Mouse (Mus musculus) myocyte (in vitro differentiated cells): ENCODE data around the gene Nol7.

Source experiments
- E2F4 ChIP-seq: IDR thresholded peaks from one replicate; pipeline ENCODE4 v1.6.1; 2011; ENCODE audit warnings: mild to moderate bottlenecking, control low read depth, moderate library complexity; ENCODE audit not compliant: insufficient read depth
- MAX ChIP-seq: IDR thresholded peaks from one replicate; pipeline ENCODE4 v1.6.1; 2011; ENCODE audit warnings: low read depth, mild to moderate bottlenecking, control low read depth
- MYOD1 ChIP-seq, 3 experiments: IDR thresholded peaks; one replicate each; pipeline ENCODE4 v1.6.1; 2011; ENCODE audit warnings: control low read depth in 2 of 3, low read depth in 2 of 3, mild to moderate bottlenecking in 2 of 3, moderate library complexity in 1 of 3; ENCODE audit not compliant: insufficient read length in 2 of 3, control insufficient read depth in 1 of 3
- POLR2A ChIP-seq: IDR thresholded peaks from one replicate; pipeline ENCODE4 v1.6.1; 2011; ENCODE audit warnings: low read depth, mild to moderate bottlenecking, control low read depth, moderate library complexity; ENCODE audit not compliant: insufficient read length
- TCF12 ChIP-seq: IDR thresholded peaks from one replicate; pipeline ENCODE4 v1.6.1; 2011; ENCODE audit warnings: mild to moderate bottlenecking, control low read depth; ENCODE audit not compliant: poor library complexity, insufficient read depth, severe bottlenecking
- TCF3 ChIP-seq: IDR thresholded peaks from one replicate; pipeline ENCODE4 v1.6.1; 2011; ENCODE audit warnings: low read depth, control low read depth; ENCODE audit not compliant: insufficient read length
- USF1 ChIP-seq: IDR thresholded peaks from one replicate; pipeline ENCODE4 v1.6.1; 2011; ENCODE audit warnings: low read depth, mild to moderate bottlenecking, control low read depth, moderate library complexity

DNA sequence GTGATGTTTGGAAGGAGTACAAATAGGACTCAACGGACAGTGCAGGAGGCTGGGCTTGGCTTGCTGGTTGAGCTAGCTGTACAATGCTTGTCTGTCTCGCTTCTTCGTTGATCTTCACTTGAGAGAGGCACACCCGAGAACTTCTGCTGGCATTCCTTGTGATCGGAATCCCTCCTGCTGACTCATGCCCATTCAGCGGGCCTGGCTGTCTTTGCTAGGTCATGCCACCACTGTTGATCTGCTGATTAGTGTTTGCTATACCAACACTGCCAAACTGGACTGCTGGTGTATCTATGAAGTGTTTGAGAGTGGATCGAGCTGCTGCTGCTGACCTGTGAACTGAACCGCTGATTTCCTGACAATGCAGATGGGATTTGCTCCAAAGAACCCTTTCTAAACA is 48.8 kb upstream of the Nol7 start:
- TF ChIP-seq E2F4 (no peak), POLR2A (no peak), USF1 (no peak), MAX (no peak), MYOD1 (IDR thresholded peaks at IDR 0.05; ENCODE audit: control insufficient read depth in 1 of 3, insufficient read length in 2 of 3, low read depth in 2 of 3) (no peak), TCF12 (no peak), TCF3 (no peak)
